Mouse (Mus musculus) hematopoietic stem cell, adult 5-6 weeks (primary cell): Measurements from ENCODE around the gene 2310022B05Rik. TPM values are rescaled to one million over a fixed set of nuclear protein-coding genes. Genes with fewer than 3 reads are reported as not detected.

ENCODE experiments used
- ATAC-seq, 2 experiments: fragments of 125-278 bp in 1 of 2; replicated peaks in 1 of 2; 2 replicates each; pipeline ENCODE4 v1.8.0; 2016 to 2017; ENCODE audit warnings: inconsistent platforms in 2 of 2, mild to moderate bottlenecking in 2 of 2, moderate number of reproducible peaks in 2 of 2, low read depth in 1 of 2, moderate TSS enrichment in 1 of 2; ENCODE audit not compliant: low FRiP score in 2 of 2, poor library complexity in 2 of 2, severe bottlenecking in 2 of 2, insufficient read depth in 1 of 2, low TSS enrichment in 1 of 2
- total RNA-seq: library from RNA; stranded (forward); fragments of 172-1452, 232-1000 nt; gene quantifications from 2 replicates; pipeline ENCODE4 v1.2.3, GENCODE M21; 2017

Gene 2310022B05Rik
- 2.9 and 5.9 TPM in 2 replicates for total RNA-seq

GRCm38 (mm10) chr8:124663112-124663873, at the start of gene 2310022B05Rik:
Gene 2310022B05Rik (minus strand): TSS chr8:124663369.
- peak; percentile 70 to 82 for ATAC-seq

DNA sequence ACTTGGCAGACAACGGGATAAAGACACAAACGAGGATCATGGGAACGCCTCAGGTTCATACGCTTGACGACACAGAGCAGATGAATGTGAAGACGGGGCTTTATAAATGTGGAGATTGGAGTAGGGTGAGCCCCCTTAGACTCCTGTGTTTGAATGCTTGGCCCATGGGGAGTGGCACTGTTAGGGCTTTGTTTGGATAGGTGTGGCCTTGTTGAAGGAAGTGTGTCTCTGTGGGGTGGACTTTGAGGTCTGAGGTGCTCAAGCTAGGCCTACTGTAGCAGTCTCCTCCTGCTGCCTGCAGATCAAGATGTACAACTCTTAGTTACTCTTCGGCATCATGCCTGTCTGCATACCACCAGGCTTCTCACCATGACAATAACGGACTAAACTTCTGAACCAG, 42.7 kb upstream of the 2310022B05Rik start:
- no peak for ATAC-seq

GRCm38 (mm10) chr8:124704376-124704775, 41.2 kb upstream of the 2310022B05Rik start:
- ATAC-seq: no peak

DNA sequence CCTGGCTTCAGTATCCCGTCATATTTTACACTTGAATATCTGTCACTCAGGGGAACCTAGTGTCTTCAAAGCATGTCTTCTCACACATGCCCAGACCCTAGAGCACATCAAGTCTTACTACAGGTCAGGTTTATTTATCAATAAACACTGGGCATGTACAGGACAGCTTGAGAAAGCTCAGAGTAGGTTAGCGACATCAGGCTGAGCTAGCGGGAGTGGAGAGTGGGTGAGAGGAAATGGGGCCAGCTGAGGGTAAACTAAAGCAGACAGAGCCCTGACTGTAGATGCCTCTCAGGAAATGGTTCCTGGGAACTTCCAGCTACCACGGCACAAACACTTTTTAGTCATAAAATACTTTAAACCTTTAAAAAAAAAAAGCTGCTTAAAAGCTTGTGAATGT, 40.4 kb upstream of the 2310022B05Rik start:
- ATAC-seq: no peak

GRCm38 (mm10) chr8:124702183-124702582, 39.0 kb upstream of the 2310022B05Rik start:
- ATAC-seq: no peak

DNA sequence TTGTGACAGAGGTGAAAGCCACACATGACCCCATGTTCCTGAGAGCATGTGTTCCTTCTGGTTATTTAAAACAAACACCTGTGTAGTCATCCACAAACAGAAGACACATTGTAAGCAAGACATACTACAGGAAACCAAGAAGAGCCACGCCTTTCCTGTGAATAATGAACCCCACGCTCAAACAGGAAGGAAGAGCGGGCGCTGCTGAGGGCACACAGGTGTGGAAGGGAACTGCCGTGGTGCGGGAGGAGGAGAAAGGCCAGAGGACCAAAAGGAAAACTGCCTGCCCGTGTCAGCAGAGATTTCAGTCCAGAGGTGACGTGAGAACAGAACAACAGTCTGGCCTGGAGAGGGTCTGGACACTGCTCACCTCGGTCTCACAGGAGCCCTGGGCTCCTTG, 37.9 kb upstream of the 2310022B05Rik start:
- ATAC-seq: peak; percentile 42 to 63; a peak in 2 of 4 replicates

- ATAC-seq: no peak
Observed at GRCm38 (mm10) chr8:124700271-124700670, 37.1 kb upstream of the 2310022B05Rik start.

DNA sequence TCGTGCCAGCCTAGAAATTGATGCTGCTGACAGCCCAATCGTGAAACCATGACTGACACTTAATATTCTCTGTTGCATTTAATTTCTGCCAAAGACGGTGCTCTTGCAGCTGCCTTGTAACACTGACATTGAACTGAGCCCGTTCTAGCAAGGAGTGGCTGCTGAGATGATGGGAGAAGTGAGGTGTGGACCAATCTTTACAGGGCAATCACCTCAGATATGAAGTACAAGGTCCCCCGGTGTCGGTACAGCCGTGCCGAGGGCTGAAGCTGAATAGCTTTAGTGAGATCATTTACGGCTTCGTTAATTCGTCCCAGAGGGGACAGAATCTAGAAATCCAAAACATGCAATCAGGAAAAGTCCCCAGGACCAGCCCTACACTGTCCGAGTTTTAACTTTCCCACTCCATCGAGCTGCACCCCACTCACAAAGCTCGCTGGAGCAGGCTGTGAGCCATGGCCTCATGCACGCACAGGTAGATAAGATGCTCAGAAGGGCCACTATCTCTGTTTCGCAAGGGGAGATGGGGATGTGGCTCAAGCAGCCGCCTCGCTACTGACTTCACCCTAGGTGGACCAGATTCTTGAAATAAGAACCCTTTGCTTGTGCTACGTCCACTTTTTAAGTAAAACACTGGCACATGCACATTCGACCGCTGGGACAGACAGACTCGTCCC, 32.4 kb upstream of the 2310022B05Rik start:
- ATAC-seq: no peak

GRCm38 (mm10) chr8:124691706-124692105, 28.5 kb upstream of the 2310022B05Rik start:
- no peak for ATAC-seq

DNA sequence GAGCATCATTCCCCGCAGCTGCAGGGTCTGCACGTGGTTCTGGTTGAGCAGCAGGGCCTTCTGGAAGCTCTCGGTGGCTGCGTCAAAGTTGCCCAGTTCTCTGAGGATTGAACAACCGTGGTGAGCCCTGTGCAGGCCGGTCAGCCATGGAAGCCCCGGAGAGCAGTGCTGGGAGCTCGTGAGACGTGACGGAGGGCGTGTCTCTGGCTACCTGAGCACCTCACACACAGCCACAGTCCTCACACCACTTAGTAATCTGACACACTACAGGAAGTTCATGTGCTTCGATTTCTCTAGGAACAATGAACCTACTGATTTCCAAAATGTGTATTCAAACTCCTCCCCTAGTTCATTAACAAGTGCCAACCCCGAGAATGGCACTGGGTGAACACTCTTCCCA, 25.7 kb upstream of the 2310022B05Rik start:
- ATAC-seq: no peak

DNA sequence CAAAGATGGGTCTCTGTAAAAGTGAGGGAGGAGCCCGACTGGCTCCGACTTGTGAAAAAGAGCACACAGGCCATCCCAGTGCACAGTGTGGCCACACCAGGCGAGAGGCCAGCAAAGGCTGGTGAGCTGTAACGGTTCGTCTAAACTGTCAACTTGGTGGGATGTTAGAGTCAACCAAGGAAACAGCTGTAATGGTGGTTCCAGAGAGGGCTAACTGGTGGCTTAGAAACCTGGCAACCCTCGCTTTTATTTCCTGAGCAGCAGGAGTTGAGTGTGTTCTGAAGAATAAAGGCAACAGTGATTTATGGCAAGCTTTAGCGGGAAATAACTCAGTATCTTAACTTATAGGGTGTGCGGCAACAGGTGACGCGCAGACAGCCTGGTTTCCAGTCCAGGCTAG, 19.0 kb upstream of the 2310022B05Rik start:
- ATAC-seq: peak; percentile 62 to 65

- ATAC-seq: peak in 1 of 2 experiments; percentile 37; a peak in 1 of 4 replicates
Observed at GRCm38 (mm10) chr8:124681792-124682157, 18.6 kb upstream of the 2310022B05Rik start.

GRCm38 (mm10) chr8:124681077-124681791, 18.1 kb upstream of the 2310022B05Rik start:
- no peak for ATAC-seq

- no peak for ATAC-seq
Observed at GRCm38 (mm10) chr8:124678246-124678645, 15.1 kb upstream of the 2310022B05Rik start.

GRCm38 (mm10) chr8:124677486-124677885, 14.3 kb upstream of the 2310022B05Rik start:
- peak; percentile 52 to 53; a peak in 2 of 4 replicates for ATAC-seq

GRCm38 (mm10) chr8:124677078-124677477, 13.9 kb upstream of the 2310022B05Rik start:
- no peak for ATAC-seq

DNA sequence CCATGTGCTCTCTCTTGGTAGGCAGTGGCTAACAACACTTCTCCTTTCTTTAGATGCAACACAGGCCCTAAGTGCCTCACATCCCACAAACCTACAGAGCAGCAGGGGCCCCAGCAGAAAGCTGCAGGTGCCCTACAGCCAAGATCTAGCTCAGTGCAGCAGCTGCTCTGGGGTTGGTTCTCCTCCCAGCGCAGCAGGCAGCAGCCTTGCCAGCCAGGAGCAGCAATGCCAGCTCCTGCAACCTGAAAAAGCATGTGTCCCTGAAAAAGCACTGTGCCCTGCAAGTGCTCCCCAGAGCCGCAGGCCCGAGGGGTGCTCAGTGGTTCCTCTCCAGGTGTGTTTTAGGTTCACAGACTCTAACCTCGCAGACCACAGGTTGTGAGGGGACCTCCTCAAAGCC, 13.5 kb upstream of the 2310022B05Rik start:
- ATAC-seq: no peak

DNA sequence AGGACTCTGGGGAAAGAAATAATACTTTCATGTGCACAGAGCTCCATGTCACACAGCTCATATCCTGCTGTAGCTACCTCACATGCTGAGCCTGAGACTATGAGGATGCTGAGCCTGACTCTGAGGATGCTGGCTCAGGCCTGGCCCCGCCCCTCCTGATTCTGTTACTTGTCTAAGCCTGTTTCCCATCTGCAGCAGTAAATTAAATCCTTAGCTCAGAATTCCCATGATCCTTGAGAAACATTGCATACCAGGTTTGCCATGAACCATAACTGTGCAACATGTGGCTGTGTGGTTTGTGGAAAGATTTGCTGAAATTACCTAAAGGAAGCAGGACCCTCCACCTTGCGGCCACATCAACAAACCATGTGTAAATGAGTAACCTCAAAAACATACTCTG, 9.2 kb upstream of the 2310022B05Rik start:
- no peak for ATAC-seq
